Mouse (Mus musculus) cerebellum, adult 9-11 months (tissue): ENCODE measurements around the gene Scn5a.

Experiments used
- DNase-seq: peaks from one replicate; pipeline ENCODE4 v3.0.0; 2022

Scn5a gene

DNA sequence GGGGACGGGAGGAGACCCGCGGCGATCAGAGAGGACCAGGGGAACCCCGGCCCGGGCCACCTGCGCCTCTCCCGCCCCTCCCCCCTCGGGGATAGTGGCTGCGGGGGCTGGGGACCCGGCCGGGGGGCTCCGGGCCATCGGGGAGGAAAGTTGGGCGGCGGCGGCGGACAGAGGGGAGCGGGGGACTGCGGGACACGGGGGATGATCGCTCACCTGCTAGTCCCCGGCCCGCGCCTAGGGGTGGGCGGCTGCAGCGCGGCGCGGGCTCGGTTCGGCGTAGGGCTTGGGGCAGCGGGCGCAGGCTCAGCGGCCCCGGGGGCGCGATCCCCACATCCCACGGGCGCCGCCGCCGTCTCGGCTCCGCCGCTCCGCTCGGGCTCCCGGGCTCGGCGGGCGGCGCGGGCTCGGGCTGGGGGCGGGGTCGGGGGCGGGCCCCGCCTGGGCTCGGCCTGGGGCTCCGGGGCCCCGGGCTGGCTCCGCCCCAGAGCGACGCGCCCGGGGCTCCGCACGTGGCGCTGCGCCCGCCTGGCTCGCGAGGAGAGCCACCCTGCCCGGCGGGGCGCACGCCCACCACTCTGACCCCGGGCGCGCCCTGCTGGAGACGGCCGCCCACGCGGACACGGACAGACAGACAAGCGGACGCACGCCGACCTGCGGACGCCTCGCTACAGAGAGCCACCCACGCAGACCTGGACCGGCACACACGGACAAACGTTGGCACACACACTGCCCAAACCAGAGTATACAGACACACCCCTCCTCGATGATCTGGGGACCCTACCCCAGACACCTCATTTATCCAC lies at the start of gene Scn5a:
TSS of gene Scn5a (minus strand) at position 381 of the 803 bp plus-strand sequence.
- DNase-seq: no peak

DNA sequence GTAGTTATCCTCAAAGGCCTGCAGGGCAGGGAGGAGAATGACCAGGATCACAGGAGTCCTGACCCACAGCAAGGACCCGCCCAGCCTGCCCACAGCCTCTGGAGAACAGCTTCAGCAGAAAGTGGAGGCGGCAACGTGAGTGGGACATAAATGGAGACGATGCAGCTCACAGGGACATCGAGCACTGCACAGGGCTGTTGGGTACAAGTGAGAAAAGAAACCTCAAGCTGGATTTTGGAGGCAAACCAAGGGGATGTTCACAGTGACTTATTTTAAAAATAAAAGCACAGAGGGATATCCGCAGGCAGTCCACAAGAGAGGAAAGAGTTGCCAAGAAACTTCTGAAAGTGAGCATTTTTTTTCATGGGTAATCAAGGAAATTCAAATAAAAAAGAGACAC lies 48.4 kb upstream of the Scn5a start:
- no peak for DNase-seq

DNA sequence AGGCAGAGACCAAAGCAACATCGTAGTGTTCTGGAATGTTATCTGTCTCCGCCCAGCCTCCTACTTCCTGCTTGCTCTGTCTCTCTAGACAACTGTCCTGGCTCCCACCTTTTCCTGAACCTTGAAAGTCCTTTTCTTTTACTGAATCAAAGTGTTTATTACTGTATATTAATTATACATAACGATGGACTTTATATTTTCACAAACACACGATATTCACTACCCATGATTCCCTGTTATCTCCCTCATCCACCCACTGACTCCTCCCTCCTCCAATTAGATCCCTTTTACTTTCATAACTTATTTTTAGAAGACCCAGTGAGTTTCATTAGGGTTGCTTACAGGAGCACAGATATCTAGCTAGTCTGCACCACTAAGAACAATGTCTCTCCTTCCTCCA lies 45.3 kb upstream of the Scn5a start:
- DNase-seq: no peak

DNA sequence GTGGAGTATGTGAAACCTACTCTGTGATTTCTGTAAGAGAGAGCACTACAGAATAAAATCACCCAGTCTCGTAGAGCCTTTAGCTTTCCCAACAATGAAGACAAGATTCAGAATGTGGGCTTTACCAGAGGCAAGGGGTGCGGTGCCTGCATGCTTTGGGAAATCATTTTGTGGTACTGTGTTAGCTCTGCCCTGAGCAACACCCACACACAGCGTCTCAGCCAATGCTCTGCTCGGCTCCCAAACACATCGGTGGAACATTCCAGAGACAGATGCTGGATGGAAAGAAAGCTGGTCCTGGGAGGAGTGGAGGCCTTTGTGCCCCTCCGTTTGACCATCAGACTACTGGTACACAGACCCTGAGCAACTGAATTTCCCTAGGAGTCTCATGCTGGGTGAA lies 36.0 kb upstream of the Scn5a start:
- DNase-seq: no peak

DNA sequence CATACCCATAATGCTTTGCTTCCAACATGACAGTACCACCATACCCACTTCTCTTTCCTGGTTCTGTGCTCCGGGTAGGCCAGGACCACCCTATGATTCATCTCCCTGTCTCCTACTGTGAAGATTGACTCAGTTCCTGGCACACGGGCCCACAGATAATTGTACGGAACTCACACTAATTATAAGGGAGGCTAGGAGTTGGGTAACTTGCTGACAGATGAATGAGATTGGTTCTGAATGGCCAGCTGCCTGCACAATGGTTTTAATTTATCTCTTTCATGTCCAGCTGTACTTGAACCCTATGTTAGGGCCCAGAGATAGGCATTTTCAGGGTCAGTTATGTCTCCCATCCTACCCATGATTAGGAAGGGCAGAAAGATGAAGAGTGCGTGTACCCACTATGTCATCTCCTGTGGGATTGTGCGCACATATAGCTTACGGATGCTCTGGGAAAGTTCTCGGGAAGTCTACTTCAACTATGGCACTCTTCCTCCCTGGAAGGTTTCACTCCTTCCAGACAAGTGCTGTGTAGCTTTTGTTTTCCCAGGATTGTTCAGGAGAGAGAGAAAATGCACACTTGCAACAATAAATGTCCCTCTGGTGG lies 31.8 kb upstream of the Scn5a start:
- no peak for DNase-seq

DNA sequence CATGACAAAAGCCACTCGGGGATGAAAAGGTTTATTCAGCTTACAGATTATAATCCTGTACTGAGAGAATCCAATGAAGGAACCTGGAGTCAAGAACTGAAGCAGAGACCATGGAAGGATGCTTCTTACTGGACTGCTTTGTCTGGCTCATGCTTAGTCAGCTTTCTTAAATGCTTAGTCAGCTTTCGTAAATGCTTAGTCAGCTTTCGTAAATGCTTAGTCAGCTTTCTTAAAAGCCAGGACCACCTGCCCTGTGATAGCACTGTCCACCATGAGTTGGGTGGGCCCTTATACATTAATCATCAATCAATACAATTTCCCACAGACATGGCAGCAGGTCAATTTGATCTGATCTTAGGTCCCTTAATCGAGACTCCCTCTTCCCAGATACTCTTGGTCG lies 28.1 kb upstream of the Scn5a start:
- no peak for DNase-seq

DNA sequence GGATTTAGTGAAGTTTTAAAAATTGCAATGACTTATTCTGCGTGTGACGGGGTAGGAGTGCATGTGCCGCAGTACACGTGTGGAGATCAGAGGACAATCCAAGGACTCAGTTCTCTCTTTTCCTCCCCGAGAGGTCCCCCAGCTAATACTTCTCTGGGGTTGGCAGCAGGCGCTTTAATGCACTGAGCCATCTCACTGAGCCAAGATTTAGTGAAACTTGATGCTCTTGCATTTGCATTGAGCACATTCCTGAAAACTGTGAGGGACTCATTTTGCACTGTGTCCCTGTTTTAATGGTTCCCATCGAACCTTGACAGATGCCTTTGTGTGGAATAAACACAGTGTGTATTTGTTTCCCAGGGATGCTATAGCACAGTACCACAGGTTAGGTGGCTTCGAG lies 25.8 kb upstream of the Scn5a start:
- no peak for DNase-seq

DNA sequence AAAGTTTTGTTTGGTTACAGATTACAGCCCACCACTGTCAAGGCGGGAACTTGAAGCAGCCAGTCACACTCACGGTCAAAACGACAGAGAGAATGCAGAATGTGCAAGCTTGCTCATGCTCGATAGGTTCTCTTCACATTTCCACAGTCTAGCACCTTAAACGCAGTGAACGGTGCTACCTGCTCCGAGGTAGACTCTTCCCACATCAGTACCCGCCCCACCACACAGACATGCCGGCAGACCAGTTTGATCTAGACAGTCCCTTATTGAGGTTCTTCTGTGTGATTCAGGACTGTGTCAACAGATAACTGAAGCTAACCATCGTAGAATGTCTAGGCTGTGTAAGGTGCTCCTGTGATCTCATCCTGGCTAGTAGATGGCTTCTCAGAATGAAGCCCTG lies 19.7 kb upstream of the Scn5a start:
- DNase-seq: no peak

DNA sequence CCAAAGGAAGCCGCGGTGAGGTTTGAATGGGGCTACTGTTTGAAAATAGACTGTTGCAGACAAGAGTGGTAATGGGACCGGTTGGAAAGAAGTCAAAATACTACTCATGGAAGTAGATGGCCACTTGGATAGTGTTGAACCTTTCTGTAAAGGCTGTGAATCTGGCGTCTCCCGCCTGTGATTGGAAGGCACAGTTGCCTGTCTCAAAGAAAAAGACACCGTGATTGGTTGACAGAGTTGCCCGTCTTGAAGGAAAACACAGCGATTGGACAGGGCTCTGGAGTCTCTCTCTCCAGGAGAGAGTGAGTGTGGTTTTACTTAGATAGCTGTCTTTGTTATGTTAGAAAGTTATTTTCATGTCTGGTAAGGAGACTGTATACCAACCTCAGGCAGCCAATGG lies 18.5 kb upstream of the Scn5a start:
- DNase-seq: no peak

DNA sequence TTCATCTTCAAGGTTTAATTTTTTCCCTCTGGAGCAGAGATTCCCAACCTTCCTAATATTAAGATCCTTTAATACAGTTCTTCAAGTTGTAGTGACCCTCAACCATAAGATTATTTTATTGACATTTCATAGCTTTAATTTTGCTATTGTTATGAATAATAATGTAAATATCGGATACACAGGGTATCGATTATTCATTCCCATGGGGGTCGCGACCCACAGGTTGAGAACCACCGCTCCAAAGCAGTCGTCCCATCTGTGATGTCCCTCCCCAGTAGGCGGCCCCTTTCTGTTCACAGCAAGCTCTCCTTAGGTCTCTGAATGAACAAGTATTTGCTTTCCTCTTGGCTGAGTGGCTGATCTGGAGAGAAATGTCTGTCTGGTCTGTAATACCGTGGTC lies 10.8 kb upstream of the Scn5a start:
- no peak for DNase-seq

DNA sequence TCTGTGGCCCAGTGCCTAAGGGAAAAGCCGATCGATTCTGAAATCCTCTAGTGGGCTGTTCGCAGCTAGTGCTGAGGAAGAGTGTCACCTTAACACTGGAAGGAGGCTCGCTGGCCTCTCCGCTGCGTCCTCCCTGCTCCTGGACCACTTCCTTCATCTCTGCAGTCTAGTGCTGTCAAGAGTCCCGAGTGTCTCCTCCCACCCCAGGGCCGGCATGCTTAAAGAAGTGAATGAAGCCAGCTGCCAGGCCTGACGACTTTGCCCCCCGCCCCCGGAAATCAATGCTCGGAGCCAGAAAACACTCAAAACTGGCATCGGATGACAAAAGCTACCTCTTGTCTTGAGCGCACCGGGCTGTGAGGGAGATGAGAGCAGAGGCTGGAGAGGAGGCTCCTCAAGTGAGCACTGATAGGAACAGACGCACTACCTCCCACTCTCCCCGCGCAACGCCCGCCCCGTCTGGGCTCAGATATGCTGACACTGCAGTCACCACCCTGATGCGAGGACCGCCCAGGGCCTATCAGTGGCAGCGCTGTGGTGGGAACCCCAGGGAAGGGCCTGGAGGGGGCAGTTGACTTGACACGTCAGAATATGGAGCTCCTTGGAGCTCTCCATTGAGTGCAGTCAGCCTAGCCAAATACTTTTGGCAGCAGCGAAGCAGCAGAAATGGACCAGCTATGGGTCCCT lies 10.1 kb upstream of the Scn5a start:
- DNase-seq: no peak

DNA sequence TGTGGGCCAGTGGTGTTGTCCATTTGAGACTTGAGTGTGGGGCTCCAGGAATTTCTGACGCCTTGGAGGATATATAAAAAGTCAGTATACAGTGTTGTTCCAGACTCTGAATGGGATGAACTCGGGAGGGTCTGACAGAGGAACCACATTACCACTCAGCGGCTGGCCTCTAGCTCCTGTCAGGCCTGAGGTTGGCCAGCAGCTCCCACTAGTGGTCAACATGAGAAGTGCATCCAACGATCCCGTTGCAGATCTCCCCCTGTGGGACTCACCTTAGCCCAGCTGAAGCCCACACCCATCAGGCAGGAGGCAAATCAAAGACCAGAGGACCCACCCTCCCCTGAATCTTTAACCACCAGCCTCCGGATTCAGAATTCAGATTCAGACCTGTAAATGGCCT lies 1.9 kb upstream of the Scn5a start:
- DNase-seq: peak; percentile 37

DNA sequence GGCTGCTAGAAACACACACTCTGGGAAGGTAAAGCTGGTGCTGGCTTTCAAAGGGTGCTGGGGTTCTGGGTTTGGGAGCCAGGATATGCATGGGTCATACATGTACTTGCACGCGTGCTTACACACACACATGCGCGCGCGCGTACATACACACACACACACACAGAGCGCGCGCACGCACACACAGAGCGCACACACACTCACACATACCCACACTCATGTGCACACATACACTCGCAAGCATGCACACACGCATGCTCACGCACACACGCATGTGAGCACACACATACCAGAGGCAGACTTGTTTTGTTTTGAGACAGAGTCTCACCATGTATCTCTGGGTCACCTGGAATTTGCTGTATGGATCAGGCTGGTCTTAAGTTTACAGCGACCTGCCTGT lies 1.4 kb upstream of the Scn5a start:
- no peak for DNase-seq

DNA sequence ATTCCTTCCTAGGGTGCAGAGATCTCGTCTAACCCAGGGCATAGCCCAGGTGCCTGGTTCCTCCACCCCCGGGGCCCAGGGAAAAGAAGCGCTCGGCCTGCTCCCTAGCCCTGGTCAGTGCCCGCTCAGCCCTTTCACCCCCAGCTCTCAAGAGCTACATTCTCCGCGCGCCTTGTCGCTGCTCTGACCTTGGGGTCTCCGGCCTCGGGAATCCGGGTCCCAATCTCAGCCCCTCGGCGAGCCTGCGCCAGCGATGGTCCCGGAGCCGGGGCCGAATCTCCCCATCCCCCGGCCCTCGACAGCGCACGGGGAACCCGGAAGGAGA lies 543 bp downstream of the Scn5a start:
- DNase-seq: no peak

DNA sequence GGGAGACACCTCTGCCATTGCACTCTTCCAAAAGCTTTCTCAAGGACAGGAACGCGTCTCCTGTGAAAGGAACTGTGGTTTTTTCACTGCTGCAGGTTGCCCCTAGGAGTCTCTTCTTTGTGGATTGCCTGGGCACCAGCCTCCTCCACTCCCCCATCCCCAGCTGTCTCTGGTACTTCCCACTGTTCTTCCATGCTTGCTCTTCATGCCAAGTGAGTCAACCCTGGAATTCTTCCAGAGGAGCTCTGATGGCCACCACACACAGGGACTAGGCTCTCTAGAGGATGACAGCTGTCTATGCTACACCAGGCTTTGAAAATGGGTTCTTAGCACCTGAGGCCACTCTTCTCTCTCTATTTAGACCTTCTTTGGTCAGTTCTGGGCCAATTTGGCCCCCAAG lies 1.8 kb downstream of the Scn5a start:
- no peak for DNase-seq

DNA sequence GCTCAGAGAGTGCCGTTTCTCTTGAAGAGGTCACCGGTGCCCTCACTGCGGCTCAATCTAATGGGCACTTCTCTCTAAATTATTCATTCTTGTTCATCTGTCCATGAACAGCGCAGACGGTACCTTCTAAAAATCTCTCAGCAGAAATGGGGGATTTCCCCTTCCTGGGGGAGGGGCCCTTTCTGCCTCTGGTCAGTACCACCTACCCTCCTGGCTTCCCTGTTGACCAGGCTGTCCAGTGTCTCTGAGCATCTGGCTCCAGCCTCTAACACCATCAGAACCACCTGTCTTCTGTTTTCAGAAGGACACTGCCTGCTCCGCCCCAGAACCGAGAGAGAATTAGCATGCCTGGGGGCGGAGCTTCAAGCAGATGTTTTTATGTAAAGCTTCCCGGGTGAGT lies 3.1 kb downstream of the Scn5a start:
- no peak for DNase-seq

DNA sequence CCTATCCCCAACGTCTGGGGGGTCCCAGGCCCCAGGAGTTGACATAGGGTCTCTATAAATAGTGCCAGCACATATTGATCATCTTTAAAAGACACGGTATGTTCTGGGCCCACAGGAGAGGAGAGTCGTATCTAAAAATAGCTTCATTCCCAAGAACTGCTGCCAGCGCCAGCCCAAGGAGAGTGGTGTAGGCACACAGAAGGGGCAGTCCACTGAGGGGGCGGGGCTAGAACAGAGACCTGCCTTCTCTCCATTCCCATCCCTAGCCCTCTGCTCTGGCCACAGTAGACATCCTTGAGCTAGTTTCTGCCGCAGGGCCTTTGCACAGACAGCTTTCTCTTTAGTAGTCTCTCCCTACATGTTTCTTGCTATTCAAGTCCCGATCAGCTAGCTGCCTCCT lies 4.5 kb downstream of the Scn5a start:
- no peak for DNase-seq

DNA sequence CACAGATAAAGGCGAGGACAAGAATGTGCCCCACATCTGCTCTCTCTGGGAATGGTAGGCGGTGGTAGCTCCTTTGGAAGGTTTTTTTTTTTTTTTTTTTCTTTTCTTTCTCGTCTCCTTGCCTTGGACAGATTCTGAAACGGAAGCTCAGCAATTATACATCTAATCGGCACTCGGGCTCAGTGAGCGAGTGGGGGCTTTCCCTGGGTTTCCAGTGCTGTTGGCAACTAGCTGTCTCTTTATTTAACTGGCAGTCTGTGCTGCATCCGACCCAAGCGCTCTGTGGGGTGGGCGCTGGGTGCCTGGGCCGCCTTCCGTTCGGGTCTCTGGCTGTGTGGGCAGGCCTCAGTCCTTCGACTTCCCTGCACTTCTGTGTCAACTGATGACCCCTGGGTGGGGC lies 5.8 kb downstream of the Scn5a start:
- DNase-seq: no peak

DNA sequence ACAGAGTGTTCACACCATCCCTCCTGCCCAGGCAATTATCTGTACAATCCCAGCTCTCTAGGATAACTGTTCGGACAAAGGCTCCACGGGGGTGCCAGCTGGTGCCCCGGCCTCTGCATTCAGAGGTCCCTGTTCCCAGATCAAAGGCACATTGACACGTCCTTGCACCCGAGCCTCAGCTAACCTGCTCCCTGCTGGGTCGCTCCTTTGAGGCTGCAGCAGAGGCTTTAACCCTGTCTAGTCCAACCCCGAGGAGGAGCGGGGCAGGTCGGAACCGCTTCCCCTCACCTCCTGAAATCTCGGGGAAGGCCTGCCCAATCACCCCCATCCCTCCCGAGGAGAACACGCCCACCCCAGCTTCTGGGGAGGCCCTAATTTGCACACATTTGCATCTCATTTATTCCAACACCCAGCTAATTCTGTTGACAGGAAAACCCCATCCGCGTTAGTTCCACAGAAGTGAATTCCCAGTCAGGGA lies 7.4 kb downstream of the Scn5a start:
- DNase-seq: no peak

DNA sequence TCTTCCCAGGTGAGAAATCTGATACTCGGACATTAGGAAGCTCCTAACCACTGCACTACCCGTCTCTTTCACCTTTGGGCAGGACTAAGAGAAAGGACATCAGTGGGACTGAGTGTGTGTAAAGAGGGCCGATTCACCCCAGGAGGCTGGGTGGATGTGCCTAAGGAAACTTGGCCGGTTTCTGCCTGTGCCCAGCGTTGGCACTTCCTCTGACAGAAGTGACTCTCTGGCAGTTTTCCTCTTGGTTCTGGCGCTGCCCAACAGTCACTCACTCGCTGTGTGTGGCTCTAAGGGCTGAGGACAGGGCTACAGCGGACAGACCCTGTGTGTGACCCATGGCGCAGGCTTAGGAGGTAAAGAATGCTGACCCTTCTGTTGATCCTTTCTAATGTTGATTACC lies 8.2 kb downstream of the Scn5a start:
- no peak for DNase-seq

DNA sequence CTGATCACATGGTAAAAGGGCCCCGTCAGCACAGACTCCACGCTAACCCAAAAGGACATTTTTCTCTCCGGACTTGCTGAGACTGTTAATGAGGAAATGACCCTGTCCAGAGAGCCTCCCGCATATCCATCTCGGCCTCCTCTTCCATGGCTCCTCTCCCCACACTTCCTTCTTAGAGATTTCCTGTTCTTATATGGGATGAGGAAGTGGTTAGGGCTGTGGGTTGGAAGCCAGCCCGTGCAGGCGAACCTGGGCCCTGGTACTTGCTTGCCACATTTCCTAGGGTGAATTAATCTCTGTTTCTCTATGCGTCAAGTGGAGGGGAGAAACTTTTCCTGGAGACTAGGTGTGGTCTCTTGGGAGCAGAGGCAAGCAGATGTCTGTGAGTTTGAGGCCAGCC lies 10.1 kb downstream of the Scn5a start:
- DNase-seq: no peak

DNA sequence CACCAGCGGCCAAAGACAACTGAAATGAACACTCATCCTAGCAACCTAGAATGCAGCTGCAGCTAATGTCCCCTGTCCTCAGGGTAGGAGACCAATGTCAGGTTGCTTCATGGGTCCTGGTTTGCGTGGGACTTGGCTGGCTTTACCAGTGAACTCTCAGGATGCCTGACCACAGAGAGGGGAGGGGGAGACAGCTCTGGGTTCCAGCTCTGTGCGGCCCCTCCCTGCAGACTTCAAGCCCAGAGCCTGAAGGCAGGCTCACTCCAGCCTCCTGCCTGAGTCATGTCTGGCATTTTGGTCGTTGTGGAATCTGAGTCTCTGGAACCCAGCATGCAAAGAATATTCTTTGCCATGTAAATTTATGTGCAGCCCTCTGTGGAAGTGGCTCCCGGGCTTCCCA lies 11.0 kb downstream of the Scn5a start:
- no peak for DNase-seq

DNA sequence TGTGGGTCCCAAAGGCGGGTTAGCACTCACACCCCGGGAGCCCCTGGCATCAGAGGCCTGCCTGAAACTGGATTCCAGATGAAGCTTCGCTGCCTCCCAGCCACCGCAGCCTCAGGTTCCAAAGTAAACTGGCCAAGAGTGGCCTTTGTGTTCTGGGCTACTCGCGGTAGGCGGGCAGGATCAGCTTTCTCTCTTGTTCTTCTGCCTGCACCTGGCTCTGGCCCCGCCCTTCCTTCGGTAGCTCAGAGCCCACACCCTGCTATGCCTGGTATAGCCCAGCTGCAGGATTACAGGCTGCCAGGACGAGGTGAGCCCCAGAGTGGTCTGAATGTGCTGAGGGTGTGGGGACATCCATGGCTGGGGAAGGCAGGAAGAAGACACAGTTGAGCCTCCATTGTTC lies 12.6 kb downstream of the Scn5a start:
- no peak for DNase-seq

DNA sequence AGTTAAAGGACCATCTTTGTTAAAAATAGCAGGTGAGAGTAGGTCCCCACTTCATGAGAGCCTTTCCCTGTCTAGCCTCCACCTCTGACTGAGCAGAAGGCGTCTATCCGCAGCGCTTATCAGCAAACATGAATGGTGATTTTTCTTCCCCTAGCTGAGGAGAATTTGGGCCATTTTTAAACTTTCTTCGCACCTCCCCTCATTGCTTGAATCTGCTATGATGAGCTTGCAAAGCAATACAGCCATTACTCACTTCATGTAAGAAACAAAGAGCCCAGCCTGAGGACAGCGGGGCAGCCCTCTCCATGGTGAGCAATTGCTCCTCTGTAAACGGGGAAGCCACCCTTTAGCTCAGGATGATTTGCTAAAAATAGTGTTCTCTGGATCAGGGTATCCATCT lies 14.0 kb downstream of the Scn5a start:
- DNase-seq: no peak

DNA sequence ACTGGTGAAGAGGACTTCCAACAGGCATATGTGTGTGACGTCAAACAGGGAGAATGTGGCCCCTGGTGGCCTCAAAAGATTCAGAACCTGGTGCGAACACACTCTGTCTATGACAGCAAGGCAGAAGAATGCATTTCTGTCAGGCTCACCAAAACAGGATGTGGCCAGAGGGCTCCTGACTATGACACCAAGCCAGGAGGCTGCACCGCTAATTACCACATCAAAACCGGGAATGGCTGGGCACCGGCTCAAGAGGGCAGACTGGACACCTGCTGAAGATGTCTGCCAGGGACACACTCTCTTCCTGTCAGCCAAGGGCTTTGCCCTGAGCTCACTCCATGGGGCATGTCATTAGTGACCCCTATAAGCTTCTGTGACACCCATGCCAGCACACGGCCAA lies 15.2 kb downstream of the Scn5a start:
- DNase-seq: peak; percentile 53
